Mouse (Mus musculus) limb, embryonic 10.5 days (tissue): ENCODE results near the gene Myom1. TPM values are rescaled to one million over a fixed set of nuclear protein-coding genes. Genes with fewer than 3 reads are reported as not detected.

Experiments used
- DNase-seq: peaks from one replicate; pipeline ENCODE4 v3.0.0-alpha.2; 2017; ENCODE audit warnings: low spot score
- H3K27ac ChIP-seq: fragments of 300-500 bp; sonication (generic); 2 replicates; pipeline ENCODE4 v1.5.1; 2016; ENCODE audit warnings: mild to moderate bottlenecking
- H3K27me3 ChIP-seq: fragments of 300-500 bp; sonication (generic); 2 replicates; pipeline ENCODE4 v1.6.1; 2016; ENCODE audit warnings: low read depth, mild to moderate bottlenecking; ENCODE audit not compliant: poor library complexity, severe bottlenecking
- H3K36me3 ChIP-seq: fragments of 300-500 bp; sonication (generic); 2 replicates; pipeline ENCODE4 v1.6.1; 2016; ENCODE audit warnings: mild to moderate bottlenecking, moderate library complexity
- H3K4me1 ChIP-seq: fragments of 300-500 bp; sonication (generic); 2 replicates; pipeline ENCODE4 v1.6.1; 2016
- H3K4me3 ChIP-seq: fragments of 300-500 bp; sonication (generic); 2 replicates; pipeline ENCODE4 v1.5.1; 2016; ENCODE audit warnings: mild to moderate bottlenecking, moderate library complexity
- H3K9me3 ChIP-seq: fragments of 300-500 bp; sonication (generic); replicated peaks from 2 replicates; pipeline ENCODE4 v1.6.1; 2016; ENCODE audit warnings: mild to moderate bottlenecking
- WGBS: fragments of 180-500 bp; shearing (Covaris S2); methylation state at CpG from one replicate; pipeline ENCODE4 v1.1.7; 2016; 5-methylcytosine and 5-hydroxymethylcytosine counted together
- polyA plus RNA-seq: library from polyadenylated mRNA; unstranded; fragments of >200 nt; fragmentation: Nextera tagmentation; extraction: Ambion mirVana; gene quantifications from 2 replicates; pipeline ENCODE4 v1.2.1, GENCODE M21; 2016

Myom1 gene
- polyA plus RNA-seq, 1 experiment from 2014 or later, result 4.2 TPM

- WGBS, result 92% methylated on average over 15 of the region's 15 CpGs
- no peak overlapping the region for H3K4me3 ChIP-seq
- no peaks in the 10 kb centered on the region for H3K9me3 ChIP-seq
- no peak overlapping the region for H3K27ac ChIP-seq
- no peaks in the 10 kb centered on the region for H3K27me3 ChIP-seq
- no peak for DNase-seq
- peaks cover 22% of the 10 kb centered on the region for H3K4me1 ChIP-seq
- peaks cover 63% of the 10 kb centered on the region for H3K36me3 ChIP-seq
These were observed 16.7 kb upstream of the Myom1 start for GRCm38 (mm10) chr17:70985501-70986354.

GRCm38 (mm10) chr17:70986355-70986740 is 16.1 kb upstream of the Myom1 start:
- Histone ChIP-seq H3K36me3 (peaks cover 57% of the 10 kb centered on the region), H3K9me3 (no peaks in the 10 kb centered on the region), H3K27me3 (no peaks in the 10 kb centered on the region), H3K27ac (no peak overlapping the region), H3K4me3 (no peak overlapping the region), H3K4me1 (peaks cover 28% of the 10 kb centered on the region)
- no peak for DNase-seq
- 92% methylated on average over 6 of the region's 6 CpGs for WGBS

GRCm38 (mm10) chr17:70986831-70987660 is 15.4 kb upstream of the Myom1 start:
- Histone ChIP-seq H3K36me3 (peaks cover 53% of the 10 kb centered on the region), H3K9me3 (no peaks in the 10 kb centered on the region), H3K27ac (no peak overlapping the region), H3K4me3 (no peak overlapping the region), H3K27me3 (no peaks in the 10 kb centered on the region), H3K4me1 (peaks cover 35% of the 10 kb centered on the region)
- 95% methylated on average over 15 of the region's 15 CpGs for WGBS
- DNase-seq, result no peak

GRCm38 (mm10) chr17:70988337-70988767 is 14.1 kb upstream of the Myom1 start:
- H3K27me3 ChIP-seq, result no peaks in the 10 kb centered on the region
- H3K27ac ChIP-seq, result no peak overlapping the region
- H3K4me1 ChIP-seq, result peaks cover 38% of the 10 kb centered on the region
- no peak for DNase-seq
- no peaks in the 10 kb centered on the region for H3K9me3 ChIP-seq
- WGBS, result 93% methylated on average over 12 of the region's 12 CpGs
- H3K36me3 ChIP-seq, result peaks cover 57% of the 10 kb centered on the region
- no peak overlapping the region for H3K4me3 ChIP-seq

GRCm38 (mm10) chr17:70989430-70989829 is 13.0 kb upstream of the Myom1 start:
- 68% methylated on average over 8 of the region's 8 CpGs for WGBS
- peak overlapping the region; percentile 70 for H3K4me3 ChIP-seq
- peak overlapping the region; percentile 89; the same call in 1 of the 2 replicates for H3K27ac ChIP-seq
- H3K27me3 ChIP-seq, result no peaks in the 10 kb centered on the region
- no peak for DNase-seq
- no peaks in the 10 kb centered on the region for H3K9me3 ChIP-seq
- H3K36me3 ChIP-seq, result peaks cover 65% of the 10 kb centered on the region
- peaks cover 35% of the 10 kb centered on the region for H3K4me1 ChIP-seq

GRCm38 (mm10) chr17:70989991-70990390 is 12.4 kb upstream of the Myom1 start:
- Histone ChIP-seq H3K36me3 (peaks cover 68% of the 10 kb centered on the region), H3K27me3 (no peaks in the 10 kb centered on the region), H3K9me3 (no peaks in the 10 kb centered on the region), H3K4me3 (peak overlapping the region; percentile 70), H3K4me1 (peaks cover 35% of the 10 kb centered on the region), H3K27ac (peak overlapping the region; percentile 89)
- 1% methylated on average over 24 of the region's 24 CpGs for WGBS
- no peak for DNase-seq

GRCm38 (mm10) chr17:70990403-70991303 is 11.8 kb upstream of the Myom1 start:
- peaks cover 35% of the 10 kb centered on the region for H3K4me1 ChIP-seq
- H3K9me3 ChIP-seq, result no peaks in the 10 kb centered on the region
- under 1% methylated on average over 70 of the region's 70 CpGs for WGBS
- peak; percentile 93 for DNase-seq
- H3K27me3 ChIP-seq, result no peaks in the 10 kb centered on the region
- peak overlapping the region; percentile 89 for H3K27ac ChIP-seq
- peaks cover 71% of the 10 kb centered on the region for H3K36me3 ChIP-seq
- peak overlapping the region; percentile 70 for H3K4me3 ChIP-seq

GRCm38 (mm10) chr17:70991706-70992625 is 10.5 kb upstream of the Myom1 start:
- no peak overlapping the region for H3K4me3 ChIP-seq
- no peaks in the 10 kb centered on the region for H3K27me3 ChIP-seq
- H3K36me3 ChIP-seq, result peaks cover 70% of the 10 kb centered on the region
- no peaks in the 10 kb centered on the region for H3K9me3 ChIP-seq
- DNase-seq, result no peak
- WGBS, result 91% methylated on average over 16 of the region's 16 CpGs
- peaks cover 35% of the 10 kb centered on the region for H3K4me1 ChIP-seq
- no peak overlapping the region for H3K27ac ChIP-seq

GRCm38 (mm10) chr17:70992662-70993061 is 9.8 kb upstream of the Myom1 start:
- Histone ChIP-seq H3K4me1 (peaks cover 35% of the 10 kb centered on the region), H3K36me3 (peaks cover 65% of the 10 kb centered on the region), H3K27me3 (no peaks in the 10 kb centered on the region), H3K4me3 (no peak overlapping the region), H3K27ac (no peak overlapping the region), H3K9me3 (no peaks in the 10 kb centered on the region)
- 80% methylated on average over 9 of the region's 9 CpGs for WGBS
- DNase-seq, result no peak

GRCm38 (mm10) chr17:70993385-70993807 is 9.0 kb upstream of the Myom1 start:
- Histone ChIP-seq H3K36me3 (peaks cover 58% of the 10 kb centered on the region), H3K4me1 (peaks cover 32% of the 10 kb centered on the region), H3K27me3 (no peaks in the 10 kb centered on the region), H3K9me3 (no peaks in the 10 kb centered on the region), H3K4me3 (no peak overlapping the region), H3K27ac (no peak overlapping the region)
- DNase-seq, result no peak
- 81% methylated on average over 3 of the region's 3 CpGs for WGBS

- Histone ChIP-seq H3K4me1 (peaks cover 27% of the 10 kb centered on the region), H3K36me3 (peaks cover 58% of the 10 kb centered on the region), H3K27me3 (no peaks in the 10 kb centered on the region), H3K27ac (no peak overlapping the region), H3K9me3 (no peaks in the 10 kb centered on the region), H3K4me3 (no peak overlapping the region)
- 96% methylated on average over 6 of the region's 6 CpGs for WGBS
- no peak for DNase-seq
These were observed 7.8 kb upstream of the Myom1 start for GRCm38 (mm10) chr17:70994671-70995070.
